22 mouse cellular contexts compared by ENCODE assay signal in the genomic region with DNA sequence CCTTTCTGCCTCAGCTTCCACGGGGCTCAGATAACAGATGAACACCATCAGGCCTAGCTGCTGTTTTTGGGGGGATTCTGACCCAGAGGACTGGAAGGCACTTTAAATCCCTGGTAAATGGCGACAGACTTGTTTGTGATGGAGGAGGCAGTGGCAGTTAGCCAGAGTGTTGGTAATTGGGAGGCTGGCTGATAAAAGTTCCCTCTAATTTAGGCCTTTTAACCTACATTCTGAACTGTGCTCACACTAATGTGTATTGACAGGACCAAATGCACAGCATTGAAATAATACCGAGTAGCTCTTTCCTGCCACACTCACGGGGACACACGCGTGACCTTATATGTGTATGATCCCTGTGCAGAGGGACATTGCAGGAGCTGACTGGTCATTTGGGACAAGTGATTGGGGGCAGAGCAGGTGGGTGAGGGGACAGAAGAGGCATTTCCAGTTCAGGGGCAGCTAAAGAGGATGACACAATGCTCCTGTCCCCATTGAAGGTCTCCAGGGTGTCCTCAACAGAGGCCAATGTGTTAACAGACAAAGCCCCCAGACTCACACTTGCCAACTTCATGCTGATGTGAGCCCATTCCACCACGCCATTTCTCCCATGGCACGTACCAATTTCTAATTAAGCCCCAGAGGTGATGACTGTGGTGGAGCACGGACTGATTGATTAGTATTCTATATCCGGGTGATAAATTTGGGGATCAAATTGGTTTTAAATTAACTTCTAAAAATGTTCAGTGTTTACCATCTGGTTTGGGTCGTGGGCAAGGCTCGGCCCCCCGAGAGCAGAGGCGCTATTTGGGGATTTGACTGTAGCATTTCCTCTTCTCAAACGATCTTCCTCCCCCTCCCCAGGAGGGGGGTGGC. TPM values are rescaled to one million over a fixed set of nuclear protein-coding genes. Genes with fewer than 3 reads are reported as not detected.
DNase-seq lines count a peak whose midpoint lies in the region; ATAC-seq and TF ChIP-seq lines count a peak whose summit lies in the region.
"Had no signal": no experiment of that assay in that cellular context is flagged by ENCODE, and none has a peak within 500 bp of the region (broad histone marks: within the 10 kb centered on the region; RNA-seq: fewer than 3 reads in every experiment).

No protein-coding gene starts in this region.

- H3K9me3 ChIP-seq in kidney, embryonic 14.5 days (ENCODE audit: control insufficient read depth, low read length) = no peaks in the 10 kb centered on the region
- no peaks in the 10 kb centered on the region for H3K9me3 ChIP-seq in stomach, embryonic 15.5 days
- H3K9me3 ChIP-seq in stomach, postnatal 0 days (ENCODE audit: control insufficient read depth, low read length) = no peaks in the 10 kb centered on the region
- H3K9me3 ChIP-seq: heart, embryonic 13.5 days; liver, embryonic 15.5 days; midbrain, embryonic 12.5 days; neural tube, embryonic 13.5 days had no signal

- no peak for TF ChIP-seq CTCF in gastrocnemius, adult 2 months (IDR thresholded peaks at IDR 0.05)
- TF ChIP-seq CTCF in stomach, postnatal 0 days (IDR thresholded peaks at IDR 0.05; ENCODE audit: low read depth) = no peak

- no peak overlapping the region for H3K4me3 ChIP-seq in gastrocnemius, adult 2 months
- no peak overlapping the region for H3K4me3 ChIP-seq in kidney, embryonic 14.5 days (ENCODE audit: low read length)
- no peak overlapping the region for H3K4me3 ChIP-seq in stomach, embryonic 15.5 days (replicated peaks)
- no peak overlapping the region for H3K4me3 ChIP-seq in stomach, postnatal 0 days (ENCODE audit: low read depth, low read length)
- H3K4me3 ChIP-seq: heart, embryonic 13.5 days; liver, embryonic 15.5 days; midbrain, embryonic 12.5 days; neural tube, embryonic 13.5 days had no signal

- 66% methylated on average over 15 of the region's 15 CpGs for WGBS in kidney, embryonic 14.5 days
- WGBS in stomach, embryonic 15.5 days = 67% methylated on average over 15 of the region's 15 CpGs
- 72% methylated on average over 15 of the region's 15 CpGs for WGBS in stomach, postnatal 0 days

- no peak overlapping the region for H3K9ac ChIP-seq in kidney, embryonic 14.5 days (ENCODE audit: low read depth, low read length)
- H3K9ac ChIP-seq in stomach, embryonic 15.5 days = no peak overlapping the region
- no peak overlapping the region for H3K9ac ChIP-seq in stomach, postnatal 0 days (ENCODE audit: low read length)
- H3K9ac ChIP-seq: heart, embryonic 13.5 days; hindbrain, embryonic 14.5 days; liver, embryonic 15.5 days; lung, embryonic 14.5 days; midbrain, embryonic 12.5 days; neural tube, embryonic 13.5 days had no signal

- H3K4me2 ChIP-seq in kidney, embryonic 14.5 days (replicated peaks; ENCODE audit: low read depth, low read length) = no peak overlapping the region
- H3K4me2 ChIP-seq in stomach, embryonic 15.5 days = no peak overlapping the region
- H3K4me2 ChIP-seq in stomach, postnatal 0 days (replicated peaks; ENCODE audit: low read depth) = no peak overlapping the region
- H3K4me2 ChIP-seq: heart, embryonic 13.5 days; hindbrain, embryonic 14.5 days; liver, embryonic 15.5 days; lung, embryonic 14.5 days; midbrain, embryonic 12.5 days; neural tube, embryonic 13.5 days had no signal

- 0 out of 2 replicates have a peak overlapping the region, but pooled peaks have one; percentile 20 for H3K27ac ChIP-seq in gastrocnemius, adult 2 months
- peak overlapping the region; percentile 3; the same call in 1 of the 2 replicates for H3K27ac ChIP-seq in kidney, embryonic 14.5 days (ENCODE audit: low read depth, low read length)
- H3K27ac ChIP-seq in stomach, embryonic 15.5 days = peak overlapping the region; percentile 26; the same call in 1 of the 2 replicates
- no peak overlapping the region for H3K27ac ChIP-seq in stomach, postnatal 0 days (replicated peaks)
- H3K27ac ChIP-seq: heart, embryonic 13.5 days; hindbrain, embryonic 14.5 days; liver, embryonic 15.5 days; midbrain, embryonic 12.5 days; neural tube, embryonic 13.5 days had no signal

- DNase-seq in gastrocnemius, adult 2 months = no peak
- no peak for DNase-seq in gastrocnemius, adult 18-20 months (ENCODE audit: low spot score)
- DNase-seq in kidney, postnatal 10 days = no peak
- no peak for DNase-seq in stomach, postnatal 0 days (ENCODE audit: low spot score)
- peak; percentile 70 for DNase-seq in retina, postnatal 1 day
- no peak for DNase-seq in MN1 (ENCODE audit: low spot score)
- DNase-seq: adrenal gland, postnatal 10 days; cerebellum, adult 11 months; cerebellum, adult 9-10 months; cerebellum, postnatal 36 days; layer of hippocampus, adult 9-11 months; right cerebral cortex, postnatal 14 days; thymus, postnatal 14 days had no signal

- intact Hi-C loops in gastrocnemius, adult 2 months (cut with DNase I) = no loop called here

- no peaks in the 10 kb centered on the region for H3K36me3 ChIP-seq in kidney, embryonic 14.5 days (ENCODE audit: control insufficient read depth, insufficient read depth, low read length)
- H3K36me3 ChIP-seq in stomach, embryonic 15.5 days = no peaks in the 10 kb centered on the region
- H3K36me3 ChIP-seq in stomach, postnatal 0 days (ENCODE audit: control insufficient read depth, insufficient read depth, low read length) = no peaks in the 10 kb centered on the region
- H3K36me3 ChIP-seq: heart, embryonic 13.5 days; liver, embryonic 15.5 days; midbrain, embryonic 12.5 days; neural tube, embryonic 13.5 days had no signal

- no peak for TF ChIP-seq EP300 in stomach, postnatal 0 days (optimal IDR thresholded peaks at IDR 0.05)

- no peak for ATAC-seq in kidney, embryonic 14.5 days (ENCODE audit: low FRiP score, low TSS enrichment)
- ATAC-seq in stomach, embryonic 15.5 days (ENCODE audit: insufficient read depth, low FRiP score, low read depth) = no peak
- ATAC-seq in stomach, postnatal 0 days (ENCODE audit: low FRiP score, low TSS enrichment) = no peak
- ATAC-seq: forebrain, embryonic 14.5 days had no signal

- H3K27me3 ChIP-seq in kidney, embryonic 14.5 days (ENCODE audit: control insufficient read depth, insufficient read depth, low read length) = no peaks in the 10 kb centered on the region
- no peaks in the 10 kb centered on the region for H3K27me3 ChIP-seq in stomach, embryonic 15.5 days (replicated peaks)
- no peaks in the 10 kb centered on the region for H3K27me3 ChIP-seq in stomach, postnatal 0 days (ENCODE audit: control insufficient read depth, insufficient read depth, low read length)
- H3K27me3 ChIP-seq: heart, embryonic 13.5 days; liver, embryonic 15.5 days; midbrain, embryonic 12.5 days; neural tube, embryonic 13.5 days had no signal

- peaks cover 34% of the 10 kb centered on the region for H3K4me1 ChIP-seq in kidney, embryonic 14.5 days (ENCODE audit: control insufficient read depth, insufficient read depth, low read length)
- H3K4me1 ChIP-seq in stomach, embryonic 15.5 days = peaks cover 11% of the 10 kb centered on the region; the same call in 1 of the 2 replicates
- no peaks in the 10 kb centered on the region for H3K4me1 ChIP-seq in stomach, postnatal 0 days (replicated peaks; ENCODE audit: control insufficient read depth, insufficient read depth)
- H3K4me1 ChIP-seq: liver, embryonic 15.5 days had no signal

RNA-seq across cellular contexts. Expression of gene Vapb, which starts 58.7 kb away (rescaled TPM):
- total RNA-seq in gastrocnemius, adult 2 months (2021) = 100 to 1,000 TPM; 159 to 160 TPM
- total RNA-seq in gastrocnemius, adult 18-20 months (2021) = 100 to 1,000 TPM; 160 to 163 TPM
- polyA plus RNA-seq in kidney, embryonic 14.5 days (2014; fragmentation: Nextera tagmentation; extraction: Ambion mirVana) = 9.3 and 18.9 TPM in 2 replicates
- 14.3 and 15.4 TPM in 2 replicates for polyA plus RNA-seq in stomach, embryonic 15.5 days (2015; fragmentation: Nextera tagmentation; extraction: Ambion mirVana)
- polyA plus RNA-seq in stomach, postnatal 0 days (2015; fragmentation: Nextera tagmentation; extraction: Ambion mirVana) = 11.1 and 13.1 TPM in 2 replicates
